9 mouse cellular contexts compared by ENCODE assay signal in the genomic region with DNA sequence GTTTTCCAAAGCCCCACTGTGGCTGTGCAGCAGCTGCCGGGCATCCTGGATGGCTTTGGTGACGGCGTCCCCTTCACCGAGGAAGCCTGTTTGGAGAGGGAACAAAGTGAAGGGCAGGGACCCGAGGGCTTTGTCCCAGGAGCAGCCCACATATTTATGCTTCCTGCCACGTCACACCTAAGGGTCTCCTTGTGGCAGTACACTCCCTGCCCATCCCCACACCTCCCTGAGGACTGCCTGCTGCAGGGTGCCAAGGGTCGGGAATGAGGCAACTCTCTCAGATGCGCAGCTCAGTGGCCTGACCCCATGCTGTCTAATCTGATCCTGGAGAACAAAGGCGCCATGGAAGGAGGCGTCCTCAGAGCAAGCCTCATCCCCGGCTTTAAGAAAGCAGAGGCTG. TPM values are rescaled to one million over a fixed set of nuclear protein-coding genes. Genes with fewer than 3 reads are reported as not detected.
A peak's percentile ranks its signal among the peaks of the same experiment; 100 is the strongest.
DNase-seq lines count a peak whose midpoint lies in the region; ATAC-seq lines count a peak whose summit lies in the region.
"Had no signal": no experiment of that assay in that cellular context is flagged by ENCODE, and none has a peak within 500 bp of the region (broad histone marks: within the 10 kb centered on the region; RNA-seq: fewer than 3 reads in every experiment).

No protein-coding gene starts in this region.

- H3K27me3 ChIP-seq in liver, embryonic 11.5 days (replicated peaks; ENCODE audit: control insufficient read depth, insufficient read depth, low read length), result no peaks in the 10 kb centered on the region
- no peaks in the 10 kb centered on the region for H3K27me3 ChIP-seq in embryonic facial prominence, embryonic 12.5 days
- H3K27me3 ChIP-seq in hindbrain, embryonic 11.5 days (ENCODE audit: control insufficient read depth, insufficient read depth, low read length), result no peaks in the 10 kb centered on the region
- no peaks in the 10 kb centered on the region for H3K27me3 ChIP-seq in midbrain, embryonic 13.5 days

- no peaks in the 10 kb centered on the region; the same call in 1 of the 2 replicates for H3K4me1 ChIP-seq in liver, embryonic 11.5 days (replicated peaks; ENCODE audit: control insufficient read depth, insufficient read depth, low read length)
- H3K4me1 ChIP-seq in embryonic facial prominence, embryonic 12.5 days, result peaks cover 5% of the 10 kb centered on the region; the same call in 1 of the 2 replicates
- peaks cover 5% of the 10 kb centered on the region; the same call in 1 of the 2 replicates for H3K4me1 ChIP-seq in hindbrain, embryonic 11.5 days (replicated peaks; ENCODE audit: control insufficient read depth, insufficient read depth, low read length)
- H3K4me1 ChIP-seq in midbrain, embryonic 13.5 days (replicated peaks), result peaks cover 29% of the 10 kb centered on the region

- no peak for ATAC-seq in liver, embryonic 11.5 days (replicated peaks; ENCODE audit: low FRiP score)
- ATAC-seq in embryonic facial prominence, embryonic 12.5 days (ENCODE audit: insufficient number of reproducible peaks, insufficient read depth, low FRiP score, low TSS enrichment), result no peak
- ATAC-seq in hindbrain, embryonic 11.5 days (ENCODE audit: low FRiP score), result no peak
- ATAC-seq in midbrain, embryonic 13.5 days, result 0 out of 2 replicates have a peak, but pooled peaks have one; percentile 7

- intact Hi-C loops in left cerebral cortex, postnatal 10 days (cut with DNase I), result no loop called here

- no peak overlapping the region for H3K27ac ChIP-seq in liver, embryonic 11.5 days (ENCODE audit: low read depth, low read length)
- H3K27ac ChIP-seq in embryonic facial prominence, embryonic 12.5 days, result peak overlapping the region; percentile 1; the same call in 1 of the 2 replicates
- H3K27ac ChIP-seq in hindbrain, embryonic 11.5 days (ENCODE audit: low read depth, low read length), result peak overlapping the region; percentile 31; the same call in 1 of the 2 replicates
- H3K27ac ChIP-seq in midbrain, embryonic 13.5 days, result peak overlapping the region; percentile 66
- H3K27ac ChIP-seq: left cerebral cortex, adult 2 months had no signal

- H3K4me2 ChIP-seq in liver, embryonic 11.5 days, result peak overlapping the region; percentile 45; the same call in 1 of the 2 replicates
- no peak overlapping the region for H3K4me2 ChIP-seq in embryonic facial prominence, embryonic 12.5 days (replicated peaks)
- H3K4me2 ChIP-seq in hindbrain, embryonic 11.5 days (replicated peaks; ENCODE audit: low read depth, low read length), result no peak overlapping the region; the same call in 1 of the 2 replicates
- H3K4me2 ChIP-seq in midbrain, embryonic 13.5 days (replicated peaks), result peak overlapping the region; percentile 31

- WGBS in liver, embryonic 11.5 days, result 72% methylated on average over 11 of the region's 11 CpGs
- WGBS in embryonic facial prominence, embryonic 12.5 days, result 50% methylated on average over 11 of the region's 11 CpGs
- 35% methylated on average over 11 of the region's 11 CpGs for WGBS in hindbrain, embryonic 11.5 days
- 16% methylated on average over 11 of the region's 11 CpGs for WGBS in midbrain, embryonic 13.5 days

- no peaks in the 10 kb centered on the region for H3K9me3 ChIP-seq in liver, embryonic 11.5 days (ENCODE audit: control insufficient read depth, low read length)
- no peaks in the 10 kb centered on the region for H3K9me3 ChIP-seq in embryonic facial prominence, embryonic 12.5 days
- no peaks in the 10 kb centered on the region for H3K9me3 ChIP-seq in hindbrain, embryonic 11.5 days (ENCODE audit: control insufficient read depth, low read length)
- 0 out of 2 replicates have a peak, but pooled peaks cover under 1% of the 10 kb centered on the region for H3K9me3 ChIP-seq in midbrain, embryonic 13.5 days

- no peak for DNase-seq in liver, embryonic 11.5 days (ENCODE audit: low spot score)
- DNase-seq in liver, result no peak
- no peak for DNase-seq in hindbrain, embryonic 11.5 days (ENCODE audit: low spot score)
- no peak for DNase-seq in left cerebral cortex, postnatal 10 days (ENCODE audit: extremely low spot score in 1 of 2, low spot score in 2 of 2)
- no peak for DNase-seq in kidney, adult 18-20 months

- H3K36me3 ChIP-seq in liver, embryonic 11.5 days (ENCODE audit: control insufficient read depth, insufficient read depth, low read length), result peaks cover 1% of the 10 kb centered on the region; the same call in 1 of the 2 replicates
- H3K36me3 ChIP-seq in embryonic facial prominence, embryonic 12.5 days, result peaks cover 17% of the 10 kb centered on the region; the same call in 1 of the 2 replicates
- peaks cover 2% of the 10 kb centered on the region; the same call in 1 of the 2 replicates for H3K36me3 ChIP-seq in hindbrain, embryonic 11.5 days (ENCODE audit: control insufficient read depth, insufficient read depth, low read length)
- H3K36me3 ChIP-seq in midbrain, embryonic 13.5 days, result peaks cover 58% of the 10 kb centered on the region

- H3K9ac ChIP-seq in liver, embryonic 11.5 days (ENCODE audit: low read depth, low read length), result no peak overlapping the region
- no peak overlapping the region for H3K9ac ChIP-seq in embryonic facial prominence, embryonic 12.5 days
- H3K9ac ChIP-seq in hindbrain, embryonic 11.5 days (ENCODE audit: low read depth, low read length), result peak overlapping the region; percentile 50; the same call in 1 of the 2 replicates
- peak overlapping the region; percentile 24 for H3K9ac ChIP-seq in midbrain, embryonic 13.5 days (replicated peaks)

- H3K4me3 ChIP-seq in liver, embryonic 11.5 days (ENCODE audit: low read depth, low read length), result no peak overlapping the region
- no peak overlapping the region for H3K4me3 ChIP-seq in embryonic facial prominence, embryonic 12.5 days
- H3K4me3 ChIP-seq in hindbrain, embryonic 11.5 days (ENCODE audit: low read depth, low read length), result no peak overlapping the region
- H3K4me3 ChIP-seq in midbrain, embryonic 13.5 days (replicated peaks), result no peak overlapping the region
- H3K4me3 ChIP-seq: left cerebral cortex, adult 2 months had no signal

RNA-seq across cellular contexts. Expression of gene Etnk2, which starts 22.8 kb away (rescaled TPM):
- polyA plus RNA-seq in liver, embryonic 11.5 days (2014; fragmentation: Nextera tagmentation; extraction: Ambion mirVana), result 4.5 and 5.8 TPM in 2 replicates
- polyA plus RNA-seq in embryonic facial prominence, embryonic 12.5 days (2016; fragmentation: Nextera tagmentation; extraction: Ambion mirVana), result 3.0 and 3.4 TPM in 2 replicates
- polyA plus RNA-seq in hindbrain, embryonic 11.5 days (2014; fragmentation: Nextera tagmentation; extraction: Ambion mirVana), result 2.9 and 3.1 TPM in 2 replicates
- 7.3 and 7.6 TPM in 2 replicates for polyA plus RNA-seq in midbrain, embryonic 13.5 days (2015; fragmentation: Nextera tagmentation; extraction: Ambion mirVana)
- 10 to 100 TPM in 1 of 2 experiments, 1 to 10 TPM in 1; 6.0 to 10.2 TPM for total RNA-seq in left cerebral cortex, postnatal 10 days (2021)

RNA-seq across cellular contexts. Expression of gene Ren1, which starts 35.9 kb away (rescaled TPM):
- 0.30 and 0.40 TPM in 2 replicates for polyA plus RNA-seq in liver, embryonic 11.5 days (2014; fragmentation: Nextera tagmentation; extraction: Ambion mirVana)
- 0.19 TPM in 1 of 2 replicates, not detected in the other for polyA plus RNA-seq in embryonic facial prominence, embryonic 12.5 days (2016; fragmentation: Nextera tagmentation; extraction: Ambion mirVana)
- 0.70 and 1.2 TPM in 2 replicates for polyA plus RNA-seq in hindbrain, embryonic 11.5 days (2014; fragmentation: Nextera tagmentation; extraction: Ambion mirVana)
- not detected in 2 replicates for polyA plus RNA-seq in midbrain, embryonic 13.5 days (2015; fragmentation: Nextera tagmentation; extraction: Ambion mirVana)
- not detected for total RNA-seq in left cerebral cortex, postnatal 10 days (2021)
- total RNA-seq: gastrocnemius, adult 8-10 months; left cerebral cortex, adult 2 months had no signal

RNA-seq across cellular contexts. Expression of gene Sox13, which starts 38.0 kb away (rescaled TPM):
- 4.1 and 4.4 TPM in 2 replicates for polyA plus RNA-seq in liver, embryonic 11.5 days (2014; fragmentation: Nextera tagmentation; extraction: Ambion mirVana)
- 9.4 and 9.7 TPM in 2 replicates for polyA plus RNA-seq in embryonic facial prominence, embryonic 12.5 days (2016; fragmentation: Nextera tagmentation; extraction: Ambion mirVana)
- 12.5 and 15.9 TPM in 2 replicates for polyA plus RNA-seq in hindbrain, embryonic 11.5 days (2014; fragmentation: Nextera tagmentation; extraction: Ambion mirVana)
- polyA plus RNA-seq in midbrain, embryonic 13.5 days (2015; fragmentation: Nextera tagmentation; extraction: Ambion mirVana), result 12.5 and 13.9 TPM in 2 replicates
- 1 to 10 TPM; 7.5 to 9.4 TPM for total RNA-seq in left cerebral cortex, postnatal 10 days (2021)

Comparison
In these comparisons a context has a peak if more than half of its experiments do, and no peak if none do; other contexts are left out.
1. H3K4me2 ChIP-seq: peak in liver, embryonic 11.5 days (single experiment) and midbrain, embryonic 13.5 days (single experiment); none in embryonic facial prominence, embryonic 12.5 days (single experiment) and hindbrain, embryonic 11.5 days (single experiment).
2. H3K9ac ChIP-seq: peak in hindbrain, embryonic 11.5 days (single experiment) and midbrain, embryonic 13.5 days (single experiment); none in liver, embryonic 11.5 days (single experiment) and embryonic facial prominence, embryonic 12.5 days (single experiment).